Mouse (Mus musculus) A20 (cell line): ENCODE measurements around the gene Fat2.

Source experiments
- DNase-seq: peaks from one replicate; pipeline ENCODE4 v3.0.0-alpha.2; 2011; ENCODE audit warnings: low read depth, low spot score

Fat2 gene

GRCm38 (mm10) chr11:55329868-55330772 lies 6.2 kb downstream of the Fat2 start:
- no peak for DNase-seq

GRCm38 (mm10) chr11:55327558-55328409 lies 8.6 kb downstream of the Fat2 start:
- DNase-seq, result no peak

GRCm38 (mm10) chr11:55327111-55327510 lies 9.3 kb downstream of the Fat2 start:
- DNase-seq, result no peak

- DNase-seq, result no peak
These were observed 10.2 kb downstream of the Fat2 start for GRCm38 (mm10) chr11:55326211-55326610.

GRCm38 (mm10) chr11:55323854-55324253 lies 12.5 kb downstream of the Fat2 start:
- DNase-seq, result no peak

GRCm38 (mm10) chr11:55320990-55321389 lies 15.4 kb downstream of the Fat2 start:
- DNase-seq, result no peak

GRCm38 (mm10) chr11:55315966-55316365 lies 20.4 kb downstream of the Fat2 start:
- no peak for DNase-seq

- no peak for DNase-seq
These were observed 21.7 kb downstream of the Fat2 start for GRCm38 (mm10) chr11:55314704-55315047.

- DNase-seq, result no peak
These were observed 22.3 kb downstream of the Fat2 start for GRCm38 (mm10) chr11:55313768-55314703.

- DNase-seq, result no peak
These were observed 34.0 kb downstream of the Fat2 start for GRCm38 (mm10) chr11:55302350-55302749.

GRCm38 (mm10) chr11:55293179-55293578 lies 43.2 kb downstream of the Fat2 start:
- DNase-seq, result no peak

GRCm38 (mm10) chr11:55291901-55292300 lies 44.5 kb downstream of the Fat2 start:
- DNase-seq, result no peak

- DNase-seq, result peak; percentile 32
These were observed 46.4 kb downstream of the Fat2 start for GRCm38 (mm10) chr11:55289851-55290391.

- no peak for DNase-seq
These were observed 61.6 kb downstream of the Fat2 start for GRCm38 (mm10) chr11:55274756-55275155.

GRCm38 (mm10) chr11:55268580-55268979 lies 67.8 kb downstream of the Fat2 start:
- DNase-seq, result no peak

GRCm38 (mm10) chr11:55265647-55266046 lies 70.7 kb downstream of the Fat2 start:
- no peak for DNase-seq

GRCm38 (mm10) chr11:55264318-55264717 lies 72.0 kb downstream of the Fat2 start:
- no peak for DNase-seq

- no peak for DNase-seq
These were observed 74.4 kb downstream of the Fat2 start for GRCm38 (mm10) chr11:55262000-55262399.

- no peak for DNase-seq
These were observed 75.3 kb downstream of the Fat2 start for GRCm38 (mm10) chr11:55261105-55261504.

- no peak for DNase-seq
These were observed 83.0 kb downstream of the Fat2 start for GRCm38 (mm10) chr11:55253391-55253790.

- DNase-seq, result peak; percentile 7
These were observed 85.8 kb downstream of the Fat2 start for GRCm38 (mm10) chr11:55250527-55250926.
